Mouse (Mus musculus): ENCODE data around the gene Map3k20. TPM values are rescaled to one million over a fixed set of nuclear protein-coding genes. Genes with fewer than 3 reads are reported as not detected.

Gene Map3k20
- polyA plus RNA-seq (2012; rRNA removed), result 14.9 and 15.4 TPM in 2 replicates

GRCm38 (mm10) chr2:72285256-72285887 is at the start of gene Map3k20:
Gene Map3k20, plus strand, starts transcription at chr2:72285637.
- DNase-seq (ENCODE audit: low read depth), result no peak

GRCm38 (mm10) chr2:72238421-72238820 is 47.0 kb upstream of the Map3k20 start:
- no peak for DNase-seq (ENCODE audit: low read depth)

- DNase-seq (ENCODE audit: low read depth), result no peak
These were observed 46.5 kb upstream of the Map3k20 start for GRCm38 (mm10) chr2:72238925-72239324.

- no peak for DNase-seq (ENCODE audit: low read depth)
These were observed 46.0 kb upstream of the Map3k20 start for GRCm38 (mm10) chr2:72239456-72239855.

GRCm38 (mm10) chr2:72239993-72240392 is 45.4 kb upstream of the Map3k20 start:
- no peak for DNase-seq (ENCODE audit: low read depth)

- no peak for DNase-seq (ENCODE audit: low read depth)
These were observed 44.7 kb upstream of the Map3k20 start for GRCm38 (mm10) chr2:72240691-72241090.

- no peak for DNase-seq (ENCODE audit: low read depth)
These were observed 43.5 kb upstream of the Map3k20 start for GRCm38 (mm10) chr2:72241714-72242472.

- DNase-seq (ENCODE audit: low read depth), result no peak
These were observed 42.3 kb upstream of the Map3k20 start for GRCm38 (mm10) chr2:72242910-72243675.

GRCm38 (mm10) chr2:72245631-72246030 is 39.8 kb upstream of the Map3k20 start:
- no peak for DNase-seq (ENCODE audit: low read depth)

GRCm38 (mm10) chr2:72246376-72246775 is 39.1 kb upstream of the Map3k20 start:
- DNase-seq (ENCODE audit: low read depth), result no peak

GRCm38 (mm10) chr2:72247819-72248218 is 37.6 kb upstream of the Map3k20 start:
- DNase-seq (ENCODE audit: low read depth), result no peak

- DNase-seq (ENCODE audit: low read depth), result no peak
These were observed 32.6 kb upstream of the Map3k20 start for GRCm38 (mm10) chr2:72252510-72253505.

- DNase-seq (ENCODE audit: low read depth), result no peak
These were observed 31.6 kb upstream of the Map3k20 start for GRCm38 (mm10) chr2:72253882-72254281.

- no peak for DNase-seq (ENCODE audit: low read depth)
These were observed 30.4 kb upstream of the Map3k20 start for GRCm38 (mm10) chr2:72254813-72255582.

- no peak for DNase-seq (ENCODE audit: low read depth)
These were observed 24.7 kb upstream of the Map3k20 start for GRCm38 (mm10) chr2:72260704-72261103.

- DNase-seq (ENCODE audit: low read depth), result no peak
These were observed 22.5 kb upstream of the Map3k20 start for GRCm38 (mm10) chr2:72262814-72263480.

GRCm38 (mm10) chr2:72267390-72267789 is 18.0 kb upstream of the Map3k20 start:
- DNase-seq (ENCODE audit: low read depth), result no peak

GRCm38 (mm10) chr2:72269651-72270341 is 15.6 kb upstream of the Map3k20 start:
- DNase-seq (ENCODE audit: low read depth), result no peak

- DNase-seq (ENCODE audit: low read depth), result no peak
These were observed 7.1 kb upstream of the Map3k20 start for GRCm38 (mm10) chr2:72278247-72278873.
